Mouse (Mus musculus) hindlimb bud, embryonic 11.5 days (tissue): Measurements from ENCODE around the gene Dscaml1.

Experiments
- DNase-seq: peaks from one replicate; pipeline ENCODE4 v3.0.0-alpha.2; 2012; ENCODE audit warnings: low read depth, low spot score; ENCODE audit errors: extremely low spot score

Dscaml1 gene

DNA sequence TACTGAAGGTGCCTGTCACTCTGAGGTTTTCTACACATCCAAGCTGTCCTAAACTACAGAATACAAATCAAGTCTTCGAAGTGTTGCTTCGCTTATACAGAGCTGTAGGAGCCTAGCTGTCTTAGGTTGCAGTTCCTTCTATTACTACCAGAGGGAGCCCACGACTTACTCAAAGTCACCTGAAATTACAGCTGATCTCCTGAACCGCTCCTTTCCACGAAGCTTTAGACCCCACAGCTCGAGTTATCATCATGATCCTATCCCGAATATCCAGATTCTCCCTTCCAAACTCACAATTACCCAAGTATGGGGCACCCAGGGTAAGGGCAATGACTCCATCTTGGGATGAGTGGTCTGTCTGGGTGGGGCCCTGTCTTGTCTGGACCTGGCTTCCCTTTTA lies 14.6 kb upstream of the Dscaml1 start:
- DNase-seq, result peak; percentile 20

DNA sequence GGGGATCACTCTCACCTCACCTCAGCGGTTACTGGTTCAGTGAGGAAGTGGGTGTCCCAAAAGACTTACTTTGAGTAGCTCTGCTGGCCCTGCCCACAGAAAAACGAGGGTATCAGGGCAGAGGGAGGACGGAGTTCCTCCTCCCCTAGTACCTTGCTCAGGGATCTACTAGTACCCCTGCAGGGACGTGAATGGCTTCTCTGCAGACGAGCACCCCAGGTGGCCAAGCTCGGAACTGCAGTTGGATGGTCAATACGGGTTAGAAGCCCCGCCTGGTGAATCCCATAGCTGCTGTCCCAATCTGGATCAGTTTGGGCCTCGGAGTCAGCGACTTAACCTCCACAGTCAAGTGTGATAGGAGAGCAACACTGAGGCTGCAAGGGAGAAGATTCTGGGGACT lies 14.1 kb upstream of the Dscaml1 start:
- DNase-seq, result peak; percentile 67

DNA sequence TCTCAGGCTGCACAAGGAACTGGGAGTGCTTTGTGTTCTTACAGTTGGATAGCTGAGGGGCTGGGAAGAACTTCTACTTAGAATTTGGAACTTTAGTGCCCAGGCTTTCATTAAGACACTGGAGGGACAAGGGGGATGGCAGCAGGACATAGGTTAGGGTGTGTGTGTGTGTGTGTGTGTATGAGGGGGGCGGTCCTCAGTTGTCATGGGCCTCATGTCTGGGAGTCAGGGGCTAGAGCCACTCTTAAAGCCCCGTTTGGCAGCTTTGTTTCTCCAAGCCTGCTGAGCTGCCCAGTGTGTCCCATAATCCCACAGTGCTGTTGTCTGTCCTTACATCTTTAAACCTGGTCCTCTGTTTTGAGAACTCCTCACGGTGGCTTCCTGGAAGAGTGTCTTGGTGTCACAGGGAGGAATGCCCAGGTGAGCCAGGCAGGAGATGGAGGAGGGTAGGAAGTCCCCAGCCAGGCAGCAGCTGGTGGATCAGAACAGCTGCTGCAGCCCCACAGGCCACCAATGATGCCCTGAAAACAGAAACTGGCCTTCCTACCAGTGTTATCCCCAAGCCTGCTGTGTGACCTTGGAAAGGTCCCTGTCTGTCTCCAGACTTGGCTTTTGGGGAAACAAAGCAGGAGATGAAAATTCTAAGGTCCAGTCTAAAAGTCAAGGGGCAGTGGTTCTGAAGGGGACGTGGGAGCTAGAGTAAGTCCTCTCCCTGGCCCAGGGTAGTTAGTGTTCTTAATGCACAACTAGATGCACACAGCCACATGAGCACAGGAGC lies 13.5 kb upstream of the Dscaml1 start:
- no peak for DNase-seq

DNA sequence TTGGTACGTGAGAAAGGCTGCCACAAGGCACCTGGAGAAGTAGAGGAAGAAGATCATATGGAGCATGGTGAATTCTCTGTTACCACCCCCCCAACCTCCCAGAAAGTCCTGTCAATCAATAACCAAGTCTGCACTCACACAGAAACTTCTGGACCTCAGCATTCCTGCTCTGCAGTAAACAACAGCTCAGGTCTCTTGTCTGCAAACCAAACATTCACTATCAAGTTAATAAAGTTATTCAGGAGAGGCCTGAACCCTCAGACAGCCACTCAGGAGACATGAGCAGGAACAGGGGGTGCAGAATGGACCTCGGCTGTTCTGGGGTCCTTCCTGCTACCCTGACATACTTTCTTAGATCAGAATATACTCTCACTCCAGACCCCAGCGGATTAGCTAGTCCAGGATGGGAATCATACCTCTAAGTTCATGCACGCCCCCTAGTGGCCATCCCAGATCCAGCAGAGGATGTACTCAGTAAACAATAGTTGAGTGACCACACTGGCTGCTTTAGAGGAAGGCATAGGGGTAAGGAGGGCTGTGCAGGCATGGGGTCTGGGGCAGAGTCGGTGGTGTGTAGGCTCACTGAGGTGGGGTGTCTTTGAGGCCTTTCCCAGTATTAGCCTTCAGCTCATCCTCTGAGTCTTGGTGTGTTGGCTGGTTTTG lies 12.8 kb upstream of the Dscaml1 start:
- DNase-seq, result no peak

DNA sequence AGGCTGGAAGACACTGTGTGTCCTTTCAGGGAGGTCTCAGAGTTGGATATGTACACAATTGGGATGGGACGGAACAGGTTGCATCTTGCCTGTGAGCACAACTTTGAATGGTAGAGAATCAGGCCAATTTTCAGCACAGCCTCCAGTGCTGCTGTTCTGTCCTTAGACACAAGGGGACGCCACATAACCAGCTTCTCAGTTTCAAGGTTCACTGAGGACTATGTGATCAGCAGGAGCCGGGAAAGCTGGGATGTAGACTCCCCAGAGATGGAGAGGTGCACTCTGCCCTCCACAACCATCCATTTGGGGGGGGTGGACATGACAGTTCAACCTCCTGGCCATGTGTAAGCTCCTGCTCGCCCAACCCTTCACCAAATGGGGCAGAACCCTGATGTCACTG lies 10.5 kb upstream of the Dscaml1 start:
- no peak for DNase-seq

DNA sequence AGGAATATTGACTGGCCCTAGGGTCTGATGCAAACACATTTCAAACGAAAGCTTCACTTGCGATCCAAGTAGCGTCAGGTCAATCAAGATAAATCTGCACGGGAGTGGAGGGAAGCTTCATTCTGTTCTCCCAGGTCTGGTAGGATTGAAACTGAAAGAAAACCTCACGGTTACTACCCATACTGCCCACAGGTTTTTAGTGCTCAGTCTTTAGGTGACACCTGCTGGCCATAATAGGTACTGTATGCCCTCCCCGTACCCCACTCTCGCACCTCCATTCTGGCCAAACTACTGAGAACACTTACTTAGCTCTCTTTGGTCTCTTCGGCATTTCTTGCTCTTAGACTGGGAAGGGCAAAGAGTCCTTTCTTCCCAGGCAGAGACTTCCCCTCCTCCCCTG lies 9.2 kb upstream of the Dscaml1 start:
- DNase-seq, result no peak

DNA sequence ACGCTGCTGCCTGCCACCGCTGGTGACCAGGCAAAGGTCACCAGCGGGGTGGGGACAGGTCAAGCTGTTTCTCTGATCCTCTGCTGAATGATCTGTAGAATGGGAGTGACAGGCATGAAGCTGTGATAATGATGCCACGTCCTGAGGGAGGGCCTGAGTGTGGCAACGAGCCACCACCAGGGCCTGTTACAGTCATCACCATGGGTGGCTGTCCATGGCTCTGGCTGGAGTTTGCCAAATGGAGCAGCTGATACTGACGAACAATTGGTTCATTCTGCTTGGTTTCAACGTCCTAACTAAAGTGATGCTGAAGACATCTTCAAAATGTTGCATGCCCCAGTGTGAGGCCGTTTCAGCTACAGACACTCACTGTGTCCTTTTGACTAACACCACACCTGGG lies 8.2 kb upstream of the Dscaml1 start:
- no peak for DNase-seq

DNA sequence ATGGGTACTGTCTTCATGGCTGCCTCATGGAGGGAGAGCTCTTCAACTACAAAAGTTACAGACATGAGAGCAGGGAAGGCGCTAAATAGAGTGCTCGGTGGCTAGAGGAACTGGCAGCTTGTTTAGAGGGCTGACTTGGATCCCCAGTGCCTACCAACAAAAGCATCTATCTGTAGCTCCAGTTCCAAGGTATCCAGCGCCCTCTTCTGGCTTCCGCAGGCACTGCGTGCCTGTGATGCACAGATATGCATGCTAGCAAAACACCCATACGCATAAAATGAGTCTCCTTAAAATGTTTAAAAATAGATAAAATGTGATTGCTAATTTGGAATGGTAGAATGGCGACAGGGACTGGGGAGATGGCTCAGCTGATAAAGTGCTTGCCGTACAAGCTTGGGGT lies 5.2 kb upstream of the Dscaml1 start:
- DNase-seq, result no peak

DNA sequence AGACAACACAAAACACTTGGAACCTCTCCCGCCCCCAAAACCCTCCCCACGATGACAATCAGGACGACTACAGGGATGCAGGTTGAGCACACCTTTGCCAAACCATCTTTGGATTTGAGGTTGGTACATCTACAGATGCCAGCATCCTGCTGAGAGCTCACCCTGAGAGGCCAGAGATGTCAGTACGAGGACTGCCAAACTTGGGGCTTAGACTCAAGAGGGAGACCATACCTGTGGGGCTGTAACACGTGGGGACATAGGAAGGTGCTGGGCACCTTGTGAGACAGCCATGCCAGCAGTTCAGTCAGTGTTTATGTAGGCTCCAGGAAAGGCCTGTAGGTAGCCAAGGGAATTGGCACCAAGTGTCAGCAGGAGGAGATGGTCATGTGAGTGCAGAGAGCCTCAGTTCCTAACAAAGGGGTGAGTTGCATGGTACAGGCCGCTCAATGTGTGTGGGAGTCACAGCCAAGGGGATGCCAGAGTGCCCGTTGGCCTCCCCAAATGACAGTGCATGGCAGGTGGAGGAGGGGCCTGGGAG lies 3.6 kb upstream of the Dscaml1 start:
- DNase-seq, result no peak

DNA sequence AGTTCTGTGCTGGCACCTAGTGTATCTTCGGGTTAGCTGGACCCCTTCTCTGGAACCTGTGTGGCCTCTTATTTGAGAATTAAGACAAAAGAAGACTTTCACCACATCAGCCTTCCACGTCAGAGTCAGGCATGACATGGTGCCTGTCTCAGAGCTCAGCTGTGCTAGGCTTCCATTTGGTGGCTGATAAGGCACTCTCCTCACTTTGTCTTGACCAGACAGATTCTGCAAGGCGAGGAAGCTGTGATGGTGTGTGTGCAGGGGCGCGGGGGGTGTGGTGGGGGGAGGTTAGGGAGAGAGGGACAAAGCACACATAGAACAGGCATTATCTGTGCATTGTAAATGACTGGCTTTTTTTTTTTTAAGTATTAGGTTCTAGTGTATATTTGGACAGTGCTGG lies 3.0 kb downstream of the Dscaml1 start:
- no peak for DNase-seq

DNA sequence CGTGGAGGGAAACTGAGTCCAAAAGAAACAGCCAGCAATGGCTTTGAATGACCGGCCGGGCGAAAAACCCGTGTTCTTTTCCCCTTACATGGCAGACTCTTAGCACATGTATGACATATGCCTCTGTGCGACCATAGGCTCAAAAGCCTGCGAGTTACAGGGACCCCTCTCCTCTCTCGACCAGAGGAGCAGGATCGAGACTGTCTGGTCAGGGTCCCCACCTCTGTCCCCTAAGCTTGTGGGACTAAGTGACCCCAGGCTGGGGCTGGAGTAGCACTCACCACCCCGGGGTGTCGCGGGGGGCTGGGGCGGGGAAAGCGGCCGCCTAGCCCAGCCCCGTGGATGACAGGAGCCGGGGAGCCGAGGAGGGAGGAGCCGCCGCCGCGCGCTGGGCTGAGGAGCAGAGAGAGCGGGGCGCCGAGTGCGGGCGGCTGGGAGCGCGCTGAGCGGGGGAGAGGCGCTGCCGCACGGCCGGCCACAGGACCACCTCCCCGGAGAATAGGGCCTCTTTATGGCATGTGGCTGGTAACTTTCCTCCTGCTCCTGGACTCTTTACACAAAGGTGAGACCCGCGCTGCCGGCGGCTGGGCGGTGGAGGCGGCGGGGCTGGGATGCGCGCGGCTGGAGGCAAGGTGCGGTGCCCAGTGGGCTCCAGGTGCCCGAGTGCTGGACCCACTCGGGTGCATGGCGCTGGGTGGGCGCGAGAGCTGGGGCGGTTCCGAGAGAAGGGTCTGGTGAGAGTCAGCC lies 3.7 kb downstream of the Dscaml1 start:
- no peak for DNase-seq

DNA sequence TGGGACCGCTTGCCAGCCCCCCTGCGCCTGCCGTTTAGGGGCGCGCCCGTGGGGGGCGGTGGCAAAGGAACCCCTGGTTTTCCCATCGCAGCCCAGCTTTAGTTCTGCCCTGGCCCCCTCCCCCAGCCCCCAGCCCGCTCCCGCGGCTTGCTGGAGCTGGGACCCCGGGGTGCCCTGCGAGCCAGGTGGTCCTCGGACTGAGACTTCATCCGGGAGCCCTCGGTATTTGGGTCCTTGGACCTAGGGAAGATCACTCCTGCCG lies 4.2 kb downstream of the Dscaml1 start:
- DNase-seq, result no peak

DNA sequence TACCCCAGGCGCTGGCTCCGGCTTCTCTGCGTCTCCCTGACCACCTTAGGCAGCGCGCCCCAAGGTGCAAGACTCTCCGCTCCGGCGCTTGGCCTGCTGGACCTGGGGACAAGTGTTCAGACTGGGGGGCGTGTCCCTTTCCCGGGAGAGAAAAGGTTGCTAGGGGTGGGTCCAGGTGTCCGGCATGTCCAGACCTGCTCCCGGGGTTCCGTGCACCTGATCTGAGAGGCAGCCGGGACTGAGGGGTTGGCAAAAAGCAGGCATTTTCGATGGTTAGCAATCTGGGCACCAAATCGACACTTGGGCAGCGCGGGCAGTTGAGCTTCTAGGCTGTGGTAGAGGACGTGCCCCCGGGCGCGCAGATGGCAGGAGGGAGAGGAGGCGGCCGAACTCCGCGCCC lies 4.7 kb downstream of the Dscaml1 start:
- DNase-seq, result no peak

DNA sequence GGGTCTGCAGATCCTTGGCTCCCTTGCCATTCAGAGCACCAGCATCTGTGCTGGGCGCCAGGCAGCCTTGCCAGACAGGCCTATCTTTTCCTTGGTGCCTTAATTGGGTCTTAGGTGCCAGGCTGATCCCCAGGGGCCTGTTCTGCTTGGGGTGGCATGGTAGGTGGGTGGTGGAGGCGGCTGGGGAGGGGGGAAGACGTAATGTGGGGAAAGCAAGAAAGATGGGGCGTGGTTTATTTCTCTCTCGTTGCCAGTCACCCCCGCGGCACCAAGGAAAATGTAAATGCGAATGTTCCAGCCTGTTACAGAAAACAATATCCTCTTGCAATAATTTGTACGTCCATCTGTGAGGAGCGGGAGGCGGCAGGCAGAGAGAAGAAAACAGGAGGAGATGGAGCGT lies 6.2 kb downstream of the Dscaml1 start:
- no peak for DNase-seq

DNA sequence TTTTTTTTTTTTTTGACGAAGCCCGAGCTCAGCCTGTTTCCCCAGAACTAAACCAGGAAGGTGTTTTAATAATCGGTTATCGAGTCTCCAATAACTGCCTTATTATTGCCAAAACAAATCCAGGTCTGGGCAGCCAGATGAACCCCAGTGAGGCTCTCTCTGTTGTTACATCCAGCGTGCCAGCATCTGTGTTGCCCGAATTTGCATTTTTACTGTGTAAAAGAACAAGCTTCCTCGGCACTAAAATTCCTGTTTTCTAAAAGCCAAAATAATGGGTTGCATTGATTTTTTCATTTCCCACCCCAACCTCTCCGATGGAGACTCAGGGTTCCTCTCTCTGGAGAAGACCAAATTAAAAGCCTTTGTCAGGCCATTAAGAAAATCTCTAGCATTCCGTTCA lies 6.7 kb downstream of the Dscaml1 start:
- DNase-seq, result no peak

DNA sequence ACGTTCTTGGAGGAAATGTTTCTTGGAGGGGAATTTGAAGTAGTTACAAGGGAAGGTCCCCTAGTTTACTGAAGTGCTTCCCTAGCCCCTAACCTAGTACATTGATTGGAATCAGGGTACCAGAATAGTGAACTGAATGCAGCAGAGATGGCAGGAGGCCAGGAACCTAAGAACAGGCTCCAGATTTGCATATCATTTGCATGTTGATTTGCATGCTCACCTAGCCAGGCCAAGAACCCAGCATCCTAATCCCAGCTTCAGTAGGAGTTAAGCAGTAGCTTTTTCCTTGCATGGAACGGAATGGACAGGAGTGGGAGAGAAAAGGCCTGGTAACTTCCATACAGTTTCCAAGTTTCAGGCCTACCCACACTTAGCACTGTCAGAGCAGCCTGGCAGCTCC lies 7.7 kb downstream of the Dscaml1 start:
- DNase-seq, result no peak

DNA sequence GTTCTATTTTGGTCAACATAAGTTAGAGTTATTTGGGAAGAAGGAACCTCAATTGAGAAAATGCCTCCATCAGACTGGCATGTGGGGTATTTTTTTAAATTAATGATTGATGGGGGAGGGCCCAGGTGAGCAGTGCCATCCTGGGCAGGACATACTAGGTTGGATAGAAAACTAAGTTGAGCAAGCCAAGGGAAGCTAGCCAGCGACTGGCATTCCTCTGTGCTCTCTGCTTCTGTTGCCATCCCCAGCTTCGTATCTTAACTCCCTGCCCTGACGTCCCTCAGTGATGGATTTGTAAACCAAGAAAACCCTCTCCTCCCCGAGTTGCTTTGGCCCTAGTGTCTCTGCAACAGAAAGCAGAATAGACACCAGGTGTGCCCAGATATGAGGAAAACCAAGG lies 12.6 kb downstream of the Dscaml1 start:
- no peak for DNase-seq

DNA sequence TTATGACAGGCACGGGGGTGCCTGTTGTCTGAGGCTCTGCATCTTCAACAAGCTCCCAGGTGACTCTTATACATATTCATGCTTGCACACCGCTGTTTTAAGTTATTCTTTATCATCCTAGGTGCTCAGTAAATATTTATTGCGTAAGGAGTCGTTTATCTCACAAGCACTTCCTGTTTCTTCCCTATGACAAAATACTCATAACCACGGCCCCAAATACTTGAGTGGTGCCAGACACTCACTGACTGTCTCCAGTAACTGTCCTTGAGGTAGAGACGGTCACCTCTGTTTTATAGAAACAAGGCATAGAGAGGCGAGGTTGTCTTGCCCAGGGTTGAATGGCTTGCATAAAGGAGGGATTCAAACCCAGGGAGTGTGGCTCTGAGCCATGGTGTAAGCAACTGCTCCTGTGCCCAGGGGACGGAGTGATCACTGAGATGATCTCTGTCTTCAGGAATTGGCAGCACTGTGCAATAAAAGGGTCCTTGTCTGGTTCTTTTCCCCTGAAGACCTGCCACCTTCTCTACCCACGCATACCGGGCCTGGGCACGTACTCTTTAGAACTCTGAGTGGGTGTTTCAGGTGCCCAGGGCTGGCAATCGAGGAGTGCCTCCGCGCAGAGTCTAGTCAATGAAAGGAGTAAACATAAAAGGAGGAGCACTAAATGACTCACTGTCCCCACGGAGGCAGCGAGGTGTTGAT lies 13.8 kb downstream of the Dscaml1 start:
- no peak for DNase-seq

DNA sequence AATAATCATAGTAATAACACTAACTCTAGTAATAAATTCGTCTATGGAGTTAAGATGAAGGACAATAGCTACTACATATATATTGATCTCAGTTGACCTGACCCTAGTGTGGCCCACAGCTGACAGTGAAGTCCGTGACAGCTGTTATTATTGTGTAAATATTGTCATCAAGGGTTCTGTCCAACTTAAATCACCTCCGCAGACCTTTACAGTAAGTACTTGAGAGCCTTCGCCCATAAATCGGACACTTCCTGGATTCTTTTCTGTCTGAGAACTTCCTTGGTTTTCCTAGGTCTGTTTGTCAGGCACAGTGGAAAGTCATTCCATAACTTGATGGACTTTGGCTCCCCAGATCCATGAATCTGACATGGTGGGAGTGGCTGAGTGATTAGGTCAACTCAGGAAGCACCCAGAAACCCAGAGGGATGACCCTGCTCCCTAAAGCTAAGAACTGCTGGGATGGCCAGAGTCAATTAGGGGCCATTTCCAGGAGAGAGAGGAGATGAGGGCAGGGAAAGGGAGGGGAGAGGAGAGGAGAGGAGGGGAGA lies 17.9 kb downstream of the Dscaml1 start:
- DNase-seq, result no peak

DNA sequence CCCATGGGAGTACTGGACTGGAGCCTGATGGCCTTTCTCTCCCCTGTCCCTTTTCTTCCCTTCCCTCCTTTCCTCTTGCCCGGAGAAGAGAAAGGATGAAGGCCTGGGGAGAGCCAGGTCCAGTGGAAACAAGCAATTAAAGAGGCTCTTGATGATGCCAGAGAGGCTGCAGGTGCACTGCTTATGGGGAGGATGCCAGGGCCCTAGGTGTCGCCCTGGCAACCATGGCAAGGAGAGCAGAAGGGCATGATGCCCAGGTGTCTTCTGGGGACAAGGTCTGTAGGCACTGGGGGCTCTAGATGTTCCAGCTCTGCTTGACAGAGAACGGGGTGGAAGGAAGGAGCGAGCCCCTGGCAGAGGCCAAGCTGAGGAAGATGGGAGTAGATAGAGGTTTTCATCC lies 23.2 kb downstream of the Dscaml1 start:
- DNase-seq, result no peak

DNA sequence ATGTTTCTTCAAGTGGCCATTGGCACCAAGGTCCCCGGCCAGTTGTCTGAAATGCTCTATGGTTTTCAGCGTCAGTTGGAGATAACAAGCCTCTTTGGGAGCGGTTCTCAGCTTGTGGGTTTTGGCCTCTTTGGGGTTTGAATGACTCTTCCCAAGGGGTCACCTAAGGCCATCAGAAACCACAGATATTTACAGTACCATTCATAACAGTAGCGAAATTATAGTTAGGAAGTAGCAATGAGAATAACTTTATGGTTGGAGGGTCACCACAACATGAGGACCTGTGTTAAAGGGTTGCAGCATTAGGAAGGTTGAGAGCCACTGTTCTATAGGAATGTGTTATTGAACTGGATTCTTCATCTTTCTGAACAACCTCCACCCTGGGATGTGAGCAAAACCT lies 24.9 kb downstream of the Dscaml1 start:
- DNase-seq, result no peak
